Mouse (Mus musculus) liver, adult 2 months (tissue): ENCODE measurements around the gene Il6st. TPM values are rescaled to one million over a fixed set of nuclear protein-coding genes. Genes with fewer than 3 reads are reported as not detected.

Experiments used
- DNase-seq: peaks from one replicate; pipeline ENCODE4 v3.0.0-alpha.2; 2011; ENCODE audit warnings: low read depth, low spot score; ENCODE audit errors: extremely low read depth
- H3K27ac ChIP-seq: fragments of 200-500 bp; replicated peaks from 2 replicates; pipeline ENCODE4 v1.5.1; 2012; ENCODE audit warnings: low read depth, mild to moderate bottlenecking, control low read depth, inconsistent platforms, low read length; ENCODE audit not compliant: insufficient read depth
- H3K27me3 ChIP-seq: fragments of 200-500 bp; 2 replicates; pipeline ENCODE4 v1.6.1; 2012; ENCODE audit warnings: mild to moderate bottlenecking, moderate library complexity, low read length, inconsistent platforms; ENCODE audit not compliant: control insufficient read depth, insufficient read depth
- H3K36me3 ChIP-seq: fragments of 200-500 bp; 2 replicates; pipeline ENCODE4 v1.6.1; 2012; ENCODE audit warnings: low read length, inconsistent platforms; ENCODE audit not compliant: control insufficient read depth, insufficient read depth
- H3K4me1 ChIP-seq: fragments of 200-500 bp; 2 replicates; pipeline ENCODE4 v1.6.1; 2011; ENCODE audit warnings: low read length; ENCODE audit not compliant: control insufficient read depth, insufficient read depth
- H3K4me3 ChIP-seq: fragments of 200-500 bp; 2 replicates; pipeline ENCODE4 v1.5.1; 2011; ENCODE audit warnings: low read depth, mild to moderate bottlenecking, control low read depth, low read length, moderate library complexity; ENCODE audit not compliant: insufficient read depth
- H3K79me2 ChIP-seq: fragments of 200-500 bp; 2 replicates; pipeline ENCODE4 v1.6.1; 2012; ENCODE audit warnings: inconsistent platforms, mild to moderate bottlenecking, low read length, moderate library complexity; ENCODE audit not compliant: control insufficient read depth, insufficient read depth
- H3K9ac ChIP-seq: fragments of 200-500 bp; 2 replicates; pipeline ENCODE4 v1.6.1; 2012; ENCODE audit warnings: low read depth, mild to moderate bottlenecking, control low read depth, inconsistent platforms, low read length
- CTCF ChIP-seq: fragments of 200-500 bp; IDR thresholded peaks from 2 replicates; pipeline ENCODE4 v1.5.1; 2011; ENCODE audit warnings: low read depth, low read length, control low read depth
- POLR2A ChIP-seq: fragments of 200-500 bp; IDR thresholded peaks from 2 replicates; pipeline ENCODE4 v1.6.1; 2011; ENCODE audit warnings: low read length, control low read depth; ENCODE audit not compliant: insufficient read depth; ENCODE audit errors: extremely low read depth
- WGBS: fragments of 180-500 bp; shearing (Covaris S2); methylation state at CpG from one replicate; pipeline ENCODE4 v1.1.7; 2018; 5-methylcytosine and 5-hydroxymethylcytosine counted together
- polyA plus RNA-seq: library from polyadenylated mRNA; depleted of rRNA; stranded (reverse); fragments of >200 nt; gene quantifications from 2 replicates; pipeline ENCODE4 v1.2.3, GENCODE M21; 2012
- total RNA-seq: library from RNA; depleted of rRNA; stranded (reverse); fragments of >200 nt; gene quantifications from 2 replicates; pipeline ENCODE4 v1.2.3, GENCODE M21; 2014

Il6st gene
- total and polyA plus RNA-seq, 2 experiments: 18.9 to 70.2 TPM

GRCm38 (mm10) chr13:112522896-112523295, 59.0 kb downstream of the Il6st start:
- no peak overlapping the region for H3K27ac ChIP-seq
- no peak for TF ChIP-seq CTCF
- no peak for TF ChIP-seq POLR2A
- no peak overlapping the region for H3K4me3 ChIP-seq
- DNase-seq: no peak
- WGBS: 89% methylated on average over 3 of the region's 3 CpGs
- H3K4me1 ChIP-seq: no peaks in the 10 kb centered on the region
- no peaks in the 10 kb centered on the region for H3K79me2 ChIP-seq
- no peaks in the 10 kb centered on the region for H3K27me3 ChIP-seq
- no peak overlapping the region for H3K9ac ChIP-seq
- H3K36me3 ChIP-seq: no peaks in the 10 kb centered on the region

DNA sequence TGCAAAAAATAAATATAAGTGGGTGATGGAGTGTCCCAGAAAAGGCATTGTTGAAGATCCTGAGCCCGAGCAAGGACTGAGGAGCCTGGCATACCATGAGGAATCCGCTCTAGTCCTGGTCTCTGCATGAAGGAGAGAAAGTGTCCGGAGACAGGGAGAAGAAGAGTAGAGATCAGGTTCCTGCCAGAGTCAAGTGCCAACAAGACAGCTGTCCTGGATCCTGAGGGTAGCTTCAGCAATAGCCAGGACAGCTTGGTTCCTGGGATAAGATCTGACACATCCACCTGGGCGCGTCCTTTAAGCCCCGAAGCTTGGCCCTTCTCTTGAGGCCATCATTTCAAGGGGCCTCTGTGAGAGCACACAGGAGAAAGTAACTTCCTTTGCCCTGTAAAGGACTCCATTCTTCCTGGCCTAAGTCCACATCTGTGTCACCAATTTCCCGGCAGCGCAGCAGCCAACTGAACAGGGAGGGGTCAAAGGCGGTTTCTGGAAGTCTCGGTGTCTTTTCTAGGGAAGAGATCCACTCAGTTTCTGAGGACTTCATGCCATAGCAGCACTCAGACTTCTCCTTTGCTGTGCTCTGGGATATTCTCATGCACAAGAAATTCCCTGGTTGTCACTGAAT, 59.6 kb downstream of the Il6st start:
- Histone ChIP-seq H3K4me1 (no peaks in the 10 kb centered on the region), H3K4me3 (no peak overlapping the region), H3K79me2 (no peaks in the 10 kb centered on the region), H3K27me3 (no peaks in the 10 kb centered on the region), H3K27ac (no peak overlapping the region), H3K9ac (no peak overlapping the region), H3K36me3 (no peaks in the 10 kb centered on the region)
- WGBS: 81% methylated on average over 10 of the region's 10 CpGs
- no peak for DNase-seq
- TF ChIP-seq CTCF: no peak
- no peak for TF ChIP-seq POLR2A

DNA sequence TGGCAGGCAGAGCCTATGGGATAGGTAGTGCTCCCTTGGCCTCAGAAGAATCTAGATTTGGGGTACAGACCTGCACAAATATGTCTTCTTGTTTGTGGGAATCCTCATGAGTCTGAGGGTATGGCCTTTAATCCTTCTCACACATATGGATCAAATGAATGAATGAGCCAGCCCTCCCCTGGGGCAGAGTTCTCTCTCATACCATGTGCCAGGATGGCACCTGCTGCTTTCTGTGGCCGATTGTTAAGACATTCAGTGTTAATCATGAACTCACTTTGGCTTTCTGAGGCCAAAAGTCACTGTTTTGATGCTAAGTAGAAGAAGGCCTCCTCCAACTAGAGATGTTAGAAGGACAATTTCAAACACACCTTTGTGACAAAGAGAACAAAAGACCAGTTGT, 63.3 kb downstream of the Il6st start:
- DNase-seq: no peak

GRCm38 (mm10) chr13:112529893-112530292, 66.0 kb downstream of the Il6st start:
- peak; percentile 79 for DNase-seq
- TF ChIP-seq POLR2A: no peak
- TF ChIP-seq CTCF: peak; percentile 95
- Histone ChIP-seq H3K27me3 (no peaks in the 10 kb centered on the region), H3K36me3 (no peaks in the 10 kb centered on the region), H3K4me1 (peaks cover 1% of the 10 kb centered on the region; the same call in 1 of the 2 replicates), H3K9ac (no peak overlapping the region), H3K27ac (no peak overlapping the region), H3K79me2 (no peaks in the 10 kb centered on the region), H3K4me3 (no peak overlapping the region)
- 3% methylated on average over 3 of the region's 3 CpGs for WGBS

More for the DNA sequence above, 63.3 kb downstream of the Il6st start:
- TF ChIP-seq CTCF: no peak
- TF ChIP-seq POLR2A: no peak
- no peak overlapping the region for H3K4me3 ChIP-seq
- H3K9ac ChIP-seq: no peak overlapping the region
- H3K79me2 ChIP-seq: no peaks in the 10 kb centered on the region
- 20% methylated on average over 1 of the region's 1 CpGs for whole genome bisulfite sequencing
- H3K27ac ChIP-seq: no peak overlapping the region
- no peaks in the 10 kb centered on the region for H3K36me3 ChIP-seq
- peaks cover 1% of the 10 kb centered on the region; the same call in 1 of the 2 replicates for H3K4me1 ChIP-seq
- no peaks in the 10 kb centered on the region for H3K27me3 ChIP-seq

DNA sequence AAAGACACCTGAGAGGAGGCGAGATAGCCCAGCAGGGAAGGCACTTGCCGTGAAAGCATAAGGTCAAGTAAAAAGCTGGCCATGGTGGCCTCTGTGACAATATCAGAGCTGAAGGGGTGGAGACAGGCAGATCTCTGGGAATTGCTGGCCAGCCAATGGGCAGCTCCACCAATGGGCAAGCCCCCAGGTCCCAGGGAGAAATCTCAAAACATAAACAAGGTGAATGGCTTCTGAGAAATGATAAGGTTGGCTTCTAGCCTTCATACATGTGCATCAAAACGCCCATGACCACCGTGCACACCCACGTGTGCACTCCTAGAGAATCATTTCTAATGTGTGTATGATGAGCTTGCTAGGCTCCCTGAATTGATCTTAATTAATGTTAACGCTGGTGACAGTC, 68.4 kb downstream of the Il6st start:
- peaks cover 1% of the 10 kb centered on the region; the same call in 1 of the 2 replicates for H3K4me1 ChIP-seq
- H3K27me3 ChIP-seq: no peaks in the 10 kb centered on the region
- WGBS: 93% methylated on average over 6 of the region's 6 CpGs
- H3K9ac ChIP-seq: no peak overlapping the region
- no peak for DNase-seq
- TF ChIP-seq CTCF (no peak), POLR2A (no peak)
- no peaks in the 10 kb centered on the region for H3K36me3 ChIP-seq
- H3K4me3 ChIP-seq: no peak overlapping the region
- no peaks in the 10 kb centered on the region for H3K79me2 ChIP-seq
- no peak overlapping the region for H3K27ac ChIP-seq

DNA sequence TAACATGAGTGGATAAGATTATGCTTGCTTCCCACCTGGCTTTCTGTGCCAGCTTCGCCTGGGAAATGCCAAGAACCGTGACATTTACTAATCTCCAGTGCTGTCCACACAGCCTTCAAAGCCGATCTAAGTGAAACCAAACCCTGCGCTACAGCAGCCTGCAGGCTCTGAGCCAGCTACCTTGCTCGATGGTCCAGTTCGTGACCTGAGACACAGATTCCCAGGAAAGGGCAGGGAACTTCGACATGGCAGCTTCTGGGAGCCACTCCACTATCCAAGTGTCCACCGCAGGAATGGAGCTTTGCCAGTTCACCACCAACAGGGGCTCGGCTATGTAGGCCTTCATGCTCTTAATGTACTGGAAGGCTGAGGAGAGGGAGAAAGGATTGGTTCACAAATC, 69.7 kb downstream of the Il6st start:
- H3K9ac ChIP-seq: no peak overlapping the region
- no peak overlapping the region for H3K27ac ChIP-seq
- no peaks in the 10 kb centered on the region for H3K79me2 ChIP-seq
- peaks cover 1% of the 10 kb centered on the region; the same call in 1 of the 2 replicates for H3K4me1 ChIP-seq
- no peaks in the 10 kb centered on the region for H3K27me3 ChIP-seq
- 23% methylated on average over 9 of the region's 9 CpGs for WGBS
- H3K4me3 ChIP-seq: no peak overlapping the region
- no peaks in the 10 kb centered on the region for H3K36me3 ChIP-seq
- TF ChIP-seq POLR2A (no peak), CTCF (no peak)
- peak; percentile 80 for DNase-seq
